Mouse (Mus musculus) midbrain, embryonic 11.5 days (tissue): Measurements from ENCODE around the gene Gnpda2. TPM values are rescaled to one million over a fixed set of nuclear protein-coding genes. Genes with fewer than 3 reads are reported as not detected.

Experiments used
- ATAC-seq: fragments of 200-750 bp; cut with Nextera tagmentation; 2 replicates; pipeline ENCODE4 v1.8.0; 2017; ENCODE audit warnings: moderate TSS enrichment, moderate library complexity; ENCODE audit not compliant: low FRiP score
- DNase-seq: peaks from one replicate; pipeline ENCODE4 v3.0.0; 2015; ENCODE audit warnings: low spot score; ENCODE audit errors: missing footprints
- H3K27ac ChIP-seq: fragments of 300-500 bp; sonication (generic); 2 replicates; pipeline ENCODE4 v1.5.1; 2014; ENCODE audit warnings: low read depth, low read length
- H3K27me3 ChIP-seq: fragments of 300-500 bp; sonication (generic); 2 replicates; pipeline ENCODE4 v1.6.1; 2014; ENCODE audit warnings: mild to moderate bottlenecking, low read length, moderate library complexity, mixed read lengths; ENCODE audit not compliant: control insufficient read depth, insufficient read depth
- H3K36me3 ChIP-seq: fragments of 300-500 bp; sonication (generic); 2 replicates; pipeline ENCODE4 v1.6.1; 2014; ENCODE audit warnings: mild to moderate bottlenecking, low read length, moderate library complexity, mixed read lengths; ENCODE audit not compliant: control insufficient read depth, insufficient read depth
- H3K4me1 ChIP-seq: fragments of 300-500 bp; sonication (generic); 2 replicates; pipeline ENCODE4 v1.6.1; 2014; ENCODE audit warnings: low read length; ENCODE audit not compliant: control insufficient read depth, insufficient read depth
- H3K4me2 ChIP-seq: fragments of 300-500 bp; sonication (generic); 2 replicates; pipeline ENCODE4 v1.6.1; 2014; ENCODE audit warnings: mild to moderate bottlenecking, moderate library complexity
- H3K4me3 ChIP-seq: fragments of 300-500 bp; sonication (generic); 2 replicates; pipeline ENCODE4 v1.5.1; 2014; ENCODE audit warnings: low read depth, low read length
- H3K9ac ChIP-seq: fragments of 300-500 bp; sonication (generic); 2 replicates; pipeline ENCODE4 v1.6.1; 2014; ENCODE audit warnings: low read length
- H3K9me3 ChIP-seq: fragments of 300-500 bp; sonication (generic); 2 replicates; pipeline ENCODE4 v1.6.1; 2016; ENCODE audit warnings: low read length; ENCODE audit not compliant: control insufficient read depth
- WGBS: fragments of 180-500 bp; shearing (Covaris S2); extraction: QIAGEN DNeasy Blood & Tissue Kit; methylation state at CpG from one replicate; pipeline ENCODE4 v1.1.7; 2014; 5-methylcytosine and 5-hydroxymethylcytosine counted together
- polyA plus RNA-seq: library from polyadenylated mRNA; unstranded; fragments of >200 nt; fragmentation: Nextera tagmentation; extraction: Ambion mirVana; gene quantifications from 2 replicates; pipeline ENCODE4 v1.2.1, GENCODE M21; 2014

Gene Gnpda2
- polyA plus RNA-seq: 27.9 and 29.3 TPM in 2 replicates

DNA sequence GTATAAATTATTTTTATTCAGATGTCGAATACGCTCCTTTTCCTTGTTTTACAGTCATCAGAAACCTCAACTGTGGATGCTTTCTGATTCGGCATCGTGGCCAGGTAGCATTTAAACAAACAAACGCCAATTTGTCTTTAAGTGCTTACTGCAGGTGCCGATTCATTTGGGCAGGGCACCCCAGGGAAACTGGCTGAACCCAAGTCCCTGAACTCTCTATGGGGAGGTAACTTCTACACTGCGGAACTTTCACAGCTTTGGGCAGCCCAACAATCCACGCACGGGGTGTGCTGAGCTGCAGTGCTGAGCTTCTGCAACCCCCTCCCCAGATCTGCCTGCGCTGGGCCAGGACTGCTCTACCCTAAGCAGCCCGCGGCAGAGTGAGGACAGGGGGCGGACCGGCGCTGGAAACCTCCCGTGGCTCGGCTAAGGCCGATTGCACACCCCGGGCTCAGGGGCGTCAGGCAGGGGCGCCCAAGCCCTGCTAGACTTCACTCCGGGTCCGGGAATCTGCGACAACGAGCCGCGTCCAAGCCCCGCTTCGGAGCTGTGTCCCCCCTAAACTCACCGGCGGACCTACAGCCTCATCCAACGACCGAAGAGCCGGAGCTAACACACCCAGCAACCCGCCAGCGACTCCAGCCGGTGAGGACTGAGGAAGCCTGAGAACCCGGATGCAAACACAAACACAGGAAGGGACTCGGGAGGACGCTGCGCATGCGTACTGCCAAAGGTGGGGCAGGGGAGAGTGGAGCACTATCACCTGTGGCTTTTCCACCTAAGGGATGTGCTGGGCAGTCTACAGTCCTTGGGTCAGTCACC, at the start of gene Gnpda2:
TSS of gene Gnpda2 (minus strand) at position 701 of the 822 bp plus-strand sequence.
- H3K27ac ChIP-seq: peak within 1 kb of the TSS; percentile 62
- no peaks in the 10 kb centered on the region for H3K27me3 ChIP-seq
- ATAC-seq (peak; percentile 97), DNase-seq (peak; percentile 98)
- peak within 1 kb of the TSS; percentile 65 for H3K4me3 ChIP-seq
- 4% methylated on average over 42 of the region's 42 CpGs for WGBS
- no peaks in the 10 kb centered on the region for H3K36me3 ChIP-seq
- no peaks in the 10 kb centered on the region for H3K9me3 ChIP-seq
- 0 out of 2 replicates have a peak, but pooled peaks cover 3% of the 10 kb centered on the region for H3K4me1 ChIP-seq
- peak within 1 kb of the TSS; percentile 92 for H3K9ac ChIP-seq
- H3K4me2 ChIP-seq: peak within 1 kb of the TSS; percentile 84

GRCm38 (mm10) chr5:69634766-69635165, 42.6 kb upstream of the Gnpda2 start:
- Histone ChIP-seq H3K36me3 (no peaks in the 10 kb centered on the region), H3K27me3 (no peaks in the 10 kb centered on the region), H3K27ac (no peak overlapping the region), H3K4me3 (no peak overlapping the region), H3K4me1 (no peaks in the 10 kb centered on the region), H3K9me3 (no peaks in the 10 kb centered on the region), H3K4me2 (no peak overlapping the region), H3K9ac (no peak overlapping the region)
- 82% methylated on average over 4 of the region's 4 CpGs for WGBS
- DNase-seq (no peak), ATAC-seq (no peak)

GRCm38 (mm10) chr5:69620899-69621298, 28.8 kb upstream of the Gnpda2 start:
- Histone ChIP-seq H3K4me1 (no peaks in the 10 kb centered on the region), H3K27me3 (no peaks in the 10 kb centered on the region), H3K36me3 (no peaks in the 10 kb centered on the region), H3K4me3 (no peak overlapping the region), H3K9ac (no peak overlapping the region), H3K4me2 (no peak overlapping the region), H3K27ac (no peak overlapping the region), H3K9me3 (no peaks in the 10 kb centered on the region)
- no peak for DNase-seq
- no peak for ATAC-seq
- 75% methylated on average over 1 of the region's 1 CpGs for WGBS

DNA sequence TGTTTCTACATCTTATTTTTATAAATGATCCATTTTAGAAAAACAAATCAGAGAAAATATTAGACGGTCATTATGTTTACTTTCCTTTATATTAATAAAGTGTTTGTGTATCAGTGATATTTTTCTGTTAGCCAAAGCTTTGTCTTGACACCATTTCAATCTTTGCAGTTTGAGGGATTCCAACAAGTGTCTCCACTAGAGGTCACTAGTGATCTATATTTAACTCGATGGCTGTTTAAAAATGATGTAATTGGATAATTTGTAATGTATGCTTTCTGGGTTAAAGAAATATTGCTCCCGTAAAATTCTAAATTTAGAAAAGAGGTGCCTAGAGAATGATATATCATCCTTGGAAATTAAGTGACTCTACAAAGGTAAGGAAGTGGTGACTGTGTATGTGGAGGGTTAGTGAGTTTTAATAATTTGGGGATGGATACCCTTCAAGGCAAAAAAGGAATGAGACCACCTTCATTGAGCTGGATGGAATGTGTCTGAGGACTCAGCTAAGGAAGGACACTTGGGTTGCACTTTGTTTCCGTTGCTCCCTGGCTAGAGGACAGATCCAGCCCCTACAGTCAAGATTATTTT, 21.2 kb upstream of the Gnpda2 start:
- no peaks in the 10 kb centered on the region for H3K27me3 ChIP-seq
- ATAC-seq (no peak; the same call in 1 of the 2 replicates), DNase-seq (peak; percentile 89)
- H3K36me3 ChIP-seq: no peaks in the 10 kb centered on the region
- no peaks in the 10 kb centered on the region for H3K9me3 ChIP-seq
- H3K4me2 ChIP-seq: no peak overlapping the region
- no peaks in the 10 kb centered on the region for H3K4me1 ChIP-seq
- no peak overlapping the region for H3K4me3 ChIP-seq
- WGBS: 28% methylated on average over 4 of the region's 4 CpGs
- no peak overlapping the region for H3K27ac ChIP-seq
- H3K9ac ChIP-seq: no peak overlapping the region

DNA sequence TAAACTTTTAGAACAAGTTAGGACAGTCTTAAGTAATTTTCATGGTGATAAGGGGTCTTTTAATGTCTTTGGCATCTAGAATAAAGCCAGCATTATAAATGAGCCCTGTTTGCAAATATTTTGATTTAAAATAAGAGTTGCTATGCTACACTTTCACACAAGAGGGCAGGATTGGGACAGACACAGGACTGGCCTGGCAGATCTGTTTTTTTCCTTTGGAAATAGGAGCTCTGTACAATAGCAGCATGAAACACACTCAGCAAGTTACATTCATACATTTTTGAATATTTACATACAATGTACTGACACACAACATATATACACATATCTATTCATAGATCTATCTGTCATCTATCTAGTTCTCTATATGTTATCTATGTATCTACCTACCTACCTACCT, 8.9 kb upstream of the Gnpda2 start:
- Histone ChIP-seq H3K9me3 (no peaks in the 10 kb centered on the region), H3K4me3 (no peak overlapping the region), H3K9ac (no peak overlapping the region), H3K27me3 (no peaks in the 10 kb centered on the region), H3K27ac (no peak overlapping the region), H3K36me3 (no peaks in the 10 kb centered on the region), H3K4me1 (no peaks in the 10 kb centered on the region), H3K4me2 (no peak overlapping the region)
- ATAC-seq (no peak), DNase-seq (no peak)

DNA sequence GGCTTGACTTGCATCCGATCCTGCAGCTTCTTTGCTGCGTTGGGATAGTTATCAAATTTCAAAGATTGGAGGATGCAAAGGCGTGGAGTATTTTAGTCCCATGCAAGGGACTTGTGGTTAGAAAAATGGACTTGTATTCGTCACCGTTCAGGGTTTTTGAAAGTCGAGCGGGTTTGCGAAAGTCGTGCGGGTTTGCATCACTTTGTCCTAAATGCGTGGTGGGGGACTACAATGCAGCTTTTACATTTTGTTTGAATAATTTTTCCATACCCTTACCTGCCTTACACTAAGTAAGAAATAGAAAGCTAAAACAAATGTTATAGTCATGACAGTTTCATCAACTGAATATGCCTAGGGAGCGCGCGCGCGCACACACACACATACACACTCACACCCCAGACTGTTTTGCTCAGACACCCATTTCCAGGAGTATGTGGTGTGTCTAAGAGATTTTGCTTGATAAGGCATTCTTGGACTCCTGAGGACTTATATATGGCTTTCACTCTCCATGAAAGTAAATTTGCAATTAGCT, 34.7 kb downstream of the Gnpda2 start:
- Histone ChIP-seq H3K4me2 (peak overlapping the region; percentile 64), H3K4me1 (no peaks in the 10 kb centered on the region), H3K27ac (peak overlapping the region; percentile 60), H3K9me3 (no peaks in the 10 kb centered on the region), H3K36me3 (no peaks in the 10 kb centered on the region), H3K4me3 (peak overlapping the region; percentile 89), H3K27me3 (no peaks in the 10 kb centered on the region), H3K9ac (peak overlapping the region; percentile 97)
- DNase-seq (peak; percentile 94), ATAC-seq (peak; percentile 8)
- WGBS: 13% methylated on average over 16 of the region's 16 CpGs

- no peaks in the 10 kb centered on the region for H3K4me1 ChIP-seq
- peak within 1 kb of the TSS; percentile 97 for H3K9ac ChIP-seq
- ATAC-seq (peak; percentile 96), DNase-seq (peak; percentile 100)
- 1% methylated on average over 72 of the region's 72 CpGs for WGBS
- no peaks in the 10 kb centered on the region for H3K27me3 ChIP-seq
- H3K27ac ChIP-seq: peak within 1 kb of the TSS; percentile 60
- H3K36me3 ChIP-seq: no peaks in the 10 kb centered on the region
- no peaks in the 10 kb centered on the region for H3K9me3 ChIP-seq
- peak within 1 kb of the TSS; percentile 89 for H3K4me3 ChIP-seq
- H3K4me2 ChIP-seq: peak within 1 kb of the TSS; percentile 64
Observed at GRCm38 (mm10) chr5:69556628-69557403, 35.3 kb downstream of the Gnpda2 start, which contains the start of gene Guf1. Gene Guf1, plus strand, starts transcription at chr5:69556923.

DNA sequence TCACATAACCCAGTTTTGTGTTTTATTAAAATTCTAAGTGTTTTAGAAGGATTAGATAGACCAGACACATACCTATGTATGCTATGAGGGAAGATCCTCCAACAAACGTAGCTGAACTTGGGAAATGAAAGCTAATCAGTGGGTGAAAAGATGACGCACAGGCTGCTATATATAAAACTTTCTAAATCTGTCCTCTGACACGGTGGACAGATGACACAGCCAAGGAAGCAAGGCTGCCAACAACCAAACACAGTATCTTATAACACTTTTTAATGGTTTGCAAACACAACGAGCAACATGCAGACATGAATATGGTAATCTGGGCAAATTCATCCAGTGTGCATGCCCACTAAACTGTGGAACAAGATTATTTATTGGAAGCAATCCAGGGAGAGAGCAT, 49.7 kb downstream of the Gnpda2 start, which contains the start of gene Yipf7:
TSS of gene Yipf7 (minus strand) at position 160 of the 400 bp plus-strand sequence.
- Histone ChIP-seq H3K9me3 (no peaks in the 10 kb centered on the region), H3K27ac (no peak within 1 kb of the TSS), H3K27me3 (no peaks in the 10 kb centered on the region), H3K4me1 (no peaks in the 10 kb centered on the region), H3K36me3 (no peaks in the 10 kb centered on the region), H3K4me2 (no peak within 1 kb of the TSS), H3K9ac (no peak within 1 kb of the TSS), H3K4me3 (no peak within 1 kb of the TSS)
- no peak for DNase-seq
- ATAC-seq: no peak
- 88% methylated on average over 4 of the region's 4 CpGs for WGBS
